Mouse (Mus musculus): ENCODE results near the gene Map2k6. TPM values are rescaled to one million over a fixed set of nuclear protein-coding genes. Genes with fewer than 3 reads are reported as not detected.

The Map2k6 gene
- total and polyA plus RNA-seq, 2 experiments = 2.0 to 22.5 TPM

DNA sequence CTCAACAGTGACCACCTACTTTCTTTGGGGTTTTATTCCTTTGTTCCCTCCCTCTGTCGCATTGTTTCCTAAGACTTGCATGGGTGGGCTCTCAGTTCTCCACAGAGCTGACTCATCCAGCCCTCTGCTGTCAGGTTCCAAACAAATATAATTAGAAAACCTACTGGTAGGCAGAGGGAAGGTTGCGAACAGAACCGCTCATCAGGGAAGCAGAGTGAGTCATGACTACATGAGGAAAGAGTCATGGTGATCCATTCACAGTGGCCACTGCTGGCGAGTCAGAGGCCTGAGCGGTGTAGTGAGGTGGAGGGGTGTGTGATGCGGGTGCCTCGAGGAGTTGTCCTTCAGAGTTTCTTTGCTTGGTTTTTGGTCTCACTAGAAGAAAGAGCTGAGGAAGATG lies 112.5 kb downstream of the Map2k6 start:
- no peak for DNase-seq (ENCODE audit: extremely low read depth, low read depth, low spot score)
- no peak overlapping the region for H3K9ac ChIP-seq (ENCODE audit: low read depth, low read length)
- H3K4me1 ChIP-seq (ENCODE audit: control insufficient read depth, insufficient read depth, low read length) = no peaks in the 10 kb centered on the region
- no peaks in the 10 kb centered on the region for H3K27me3 ChIP-seq (ENCODE audit: control insufficient read depth, insufficient read depth, low read length)
- H3K36me3 ChIP-seq (ENCODE audit: control insufficient read depth, insufficient read depth, low read length) = peaks cover 48% of the 10 kb centered on the region
- no peak overlapping the region for H3K27ac ChIP-seq (replicated peaks; ENCODE audit: insufficient read depth, low read depth, low read length)
- 99% methylated on average over 7 of the region's 7 CpGs for WGBS
- H3K79me2 ChIP-seq (ENCODE audit: control insufficient read depth, insufficient read depth, low read length) = no peaks in the 10 kb centered on the region
- TF ChIP-seq CTCF (IDR thresholded peaks at IDR 0.05; ENCODE audit: low read depth, low read length) (no peak), POLR2A (IDR thresholded peaks at IDR 0.05; ENCODE audit: extremely low read depth, insufficient read depth, low read length) (no peak)
- no peak overlapping the region for H3K4me3 ChIP-seq (ENCODE audit: insufficient read depth, low read depth, low read length)

DNA sequence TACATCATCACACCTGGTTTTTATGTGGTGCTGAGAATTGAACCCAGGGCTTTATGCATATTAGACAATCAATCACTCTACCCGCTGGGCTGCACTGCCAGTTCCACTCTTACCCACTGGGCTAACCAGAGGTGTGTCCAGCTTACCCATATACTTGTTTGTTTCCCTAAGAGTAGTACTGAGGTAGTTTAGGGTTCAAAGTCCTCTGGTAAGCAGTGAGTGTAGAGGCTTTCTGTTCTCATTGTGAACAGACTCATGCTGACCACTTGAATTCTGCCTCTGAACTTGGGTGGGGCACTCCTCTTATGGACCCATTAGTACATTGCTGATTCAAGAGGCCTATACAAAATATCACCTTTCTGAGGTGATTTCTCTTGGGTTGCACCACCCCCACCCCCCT lies 119.7 kb downstream of the Map2k6 start:
- Histone ChIP-seq H3K9ac (ENCODE audit: low read depth, low read length) (no peak overlapping the region), H3K27me3 (ENCODE audit: control insufficient read depth, insufficient read depth, low read length) (no peaks in the 10 kb centered on the region), H3K4me3 (ENCODE audit: insufficient read depth, low read depth, low read length) (no peak overlapping the region), H3K36me3 (ENCODE audit: control insufficient read depth, insufficient read depth, low read length) (peaks cover 18% of the 10 kb centered on the region), H3K79me2 (ENCODE audit: control insufficient read depth, insufficient read depth, low read length) (no peaks in the 10 kb centered on the region), H3K27ac (replicated peaks; ENCODE audit: insufficient read depth, low read depth, low read length) (no peak overlapping the region), H3K4me1 (ENCODE audit: control insufficient read depth, insufficient read depth, low read length) (no peaks in the 10 kb centered on the region)
- no peak for TF ChIP-seq POLR2A (IDR thresholded peaks at IDR 0.05; ENCODE audit: extremely low read depth, insufficient read depth, low read length)
- TF ChIP-seq CTCF (IDR thresholded peaks at IDR 0.05; ENCODE audit: low read depth, low read length) = no peak
- DNase-seq (ENCODE audit: extremely low read depth, low read depth, low spot score) = no peak
- WGBS = 97% methylated on average over 1 of the region's 1 CpGs

DNA sequence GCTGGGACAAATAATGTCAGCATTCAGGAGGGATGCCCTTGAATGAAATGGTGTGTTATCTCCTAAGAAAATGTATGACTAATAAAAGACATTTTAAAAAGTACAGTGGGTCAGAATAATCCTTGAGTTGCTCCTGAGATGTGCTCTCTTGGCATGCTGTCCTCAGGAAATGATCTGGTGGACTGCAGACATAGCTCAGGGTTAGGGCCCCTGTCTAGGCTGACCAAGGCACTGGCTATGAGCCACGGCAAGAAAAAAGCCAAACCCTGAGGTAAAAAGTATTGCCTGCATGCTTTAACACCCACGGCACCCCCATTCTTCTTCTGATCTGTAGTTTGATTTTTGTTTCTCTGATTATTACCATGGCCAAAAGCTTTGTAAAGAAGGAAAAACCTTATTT lies 124.0 kb downstream of the Map2k6 start:
- H3K4me3 ChIP-seq (ENCODE audit: insufficient read depth, low read depth, low read length) = no peak overlapping the region
- no peak for DNase-seq (ENCODE audit: extremely low read depth, low read depth, low spot score)
- peaks cover 3% of the 10 kb centered on the region for H3K36me3 ChIP-seq (ENCODE audit: control insufficient read depth, insufficient read depth, low read length)
- H3K79me2 ChIP-seq (ENCODE audit: control insufficient read depth, insufficient read depth, low read length) = no peaks in the 10 kb centered on the region
- 78% methylated on average over 2 of the region's 2 CpGs for WGBS
- no peak overlapping the region for H3K9ac ChIP-seq (ENCODE audit: low read depth, low read length)
- no peaks in the 10 kb centered on the region for H3K4me1 ChIP-seq (ENCODE audit: control insufficient read depth, insufficient read depth, low read length)
- H3K27me3 ChIP-seq (ENCODE audit: control insufficient read depth, insufficient read depth, low read length) = no peaks in the 10 kb centered on the region
- TF ChIP-seq CTCF (IDR thresholded peaks at IDR 0.05; ENCODE audit: low read depth, low read length) (no peak), POLR2A (IDR thresholded peaks at IDR 0.05; ENCODE audit: extremely low read depth, insufficient read depth, low read length) (no peak)
- H3K27ac ChIP-seq (replicated peaks; ENCODE audit: insufficient read depth, low read depth, low read length) = no peak overlapping the region

DNA sequence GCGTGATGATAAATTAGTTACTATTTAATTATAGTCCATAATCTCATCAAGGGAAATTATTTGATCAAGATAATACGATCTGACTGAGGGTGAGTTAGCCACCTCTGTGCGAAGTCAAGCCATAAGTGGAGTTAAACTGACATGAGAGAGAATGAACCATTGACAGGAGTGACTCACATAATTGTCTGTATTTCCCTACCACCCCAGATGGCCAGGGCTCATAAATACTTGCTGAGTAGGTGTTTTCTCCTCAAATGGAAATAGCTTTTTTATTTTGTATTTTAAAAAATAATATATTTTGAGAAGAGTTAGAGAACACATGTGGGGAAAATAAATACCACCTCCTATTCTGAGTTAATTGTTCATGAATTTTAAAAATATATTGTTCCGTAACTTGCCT lies 127.2 kb downstream of the Map2k6 start:
- no peak for DNase-seq (ENCODE audit: extremely low read depth, low read depth, low spot score)
- H3K36me3 ChIP-seq (ENCODE audit: control insufficient read depth, insufficient read depth, low read length) = no peaks in the 10 kb centered on the region
- H3K27ac ChIP-seq (replicated peaks; ENCODE audit: insufficient read depth, low read depth, low read length) = no peak overlapping the region
- H3K4me3 ChIP-seq (ENCODE audit: insufficient read depth, low read depth, low read length) = no peak overlapping the region
- WGBS = 96% methylated on average over 4 of the region's 4 CpGs
- H3K9ac ChIP-seq (ENCODE audit: low read depth, low read length) = no peak overlapping the region
- H3K79me2 ChIP-seq (ENCODE audit: control insufficient read depth, insufficient read depth, low read length) = no peaks in the 10 kb centered on the region
- H3K27me3 ChIP-seq (ENCODE audit: control insufficient read depth, insufficient read depth, low read length) = no peaks in the 10 kb centered on the region
- no peaks in the 10 kb centered on the region for H3K4me1 ChIP-seq (ENCODE audit: control insufficient read depth, insufficient read depth, low read length)
- TF ChIP-seq POLR2A (IDR thresholded peaks at IDR 0.05; ENCODE audit: extremely low read depth, insufficient read depth, low read length) (no peak), CTCF (IDR thresholded peaks at IDR 0.05; ENCODE audit: low read depth, low read length) (no peak)

DNA sequence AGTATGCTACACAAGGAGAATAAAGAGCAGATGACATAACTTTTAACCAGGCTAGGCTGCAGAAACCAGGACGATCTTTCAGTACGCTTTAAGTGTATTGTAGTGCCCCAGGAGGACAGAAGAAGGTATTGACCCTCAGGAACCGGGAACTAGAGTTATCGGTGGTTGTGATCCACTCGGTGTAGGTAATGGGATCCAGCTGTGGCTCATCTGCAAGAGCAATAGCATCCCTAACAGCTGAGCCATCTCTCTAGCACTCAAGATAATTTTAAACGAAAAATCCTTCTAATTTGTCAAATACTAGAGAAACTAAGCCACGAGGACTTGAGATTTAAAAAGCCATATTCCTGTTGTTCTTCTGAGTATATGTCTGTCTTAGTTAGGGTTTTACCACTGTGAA lies 132.2 kb downstream of the Map2k6 start:
- H3K9ac ChIP-seq (ENCODE audit: low read depth, low read length) = no peak overlapping the region
- no peak for TF ChIP-seq POLR2A (IDR thresholded peaks at IDR 0.05; ENCODE audit: extremely low read depth, insufficient read depth, low read length)
- H3K4me3 ChIP-seq (ENCODE audit: insufficient read depth, low read depth, low read length) = no peak overlapping the region
- WGBS = 78% methylated on average over 7 of the region's 7 CpGs
- H3K27me3 ChIP-seq (ENCODE audit: control insufficient read depth, insufficient read depth, low read length) = no peaks in the 10 kb centered on the region
- H3K36me3 ChIP-seq (ENCODE audit: control insufficient read depth, insufficient read depth, low read length) = no peaks in the 10 kb centered on the region
- H3K79me2 ChIP-seq (ENCODE audit: control insufficient read depth, insufficient read depth, low read length) = no peaks in the 10 kb centered on the region
- DNase-seq (ENCODE audit: extremely low read depth, low read depth, low spot score) = no peak
- H3K27ac ChIP-seq (replicated peaks; ENCODE audit: insufficient read depth, low read depth, low read length) = no peak overlapping the region
- H3K4me1 ChIP-seq (ENCODE audit: control insufficient read depth, insufficient read depth, low read length) = no peaks in the 10 kb centered on the region

DNA sequence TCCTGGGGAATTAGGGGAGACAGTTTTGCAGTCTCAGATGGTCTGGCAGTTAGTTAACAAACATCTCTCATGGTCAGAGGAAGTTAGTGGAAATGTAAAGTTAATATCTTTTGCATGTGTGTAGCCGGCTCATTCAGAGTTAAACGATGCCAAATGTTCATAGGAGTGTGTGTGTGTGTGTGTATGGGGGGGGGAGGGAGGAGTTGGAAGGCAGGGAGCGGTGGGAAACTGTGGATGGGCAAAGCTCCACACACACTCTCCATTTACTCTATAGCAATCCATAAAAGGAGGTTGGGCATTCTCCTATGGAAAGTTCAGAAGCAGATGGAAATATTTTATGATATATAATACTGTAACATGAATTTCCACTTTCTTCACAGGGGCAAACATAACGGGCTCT lies 135.9 kb downstream of the Map2k6 start:
- H3K4me1 ChIP-seq (ENCODE audit: control insufficient read depth, insufficient read depth, low read length) = no peaks in the 10 kb centered on the region; the same call in 1 of the 2 replicates
- 77% methylated on average over 4 of the region's 4 CpGs for WGBS
- H3K9ac ChIP-seq (ENCODE audit: low read depth, low read length) = no peak overlapping the region
- no peak overlapping the region for H3K4me3 ChIP-seq (ENCODE audit: insufficient read depth, low read depth, low read length)
- no peaks in the 10 kb centered on the region for H3K27me3 ChIP-seq (ENCODE audit: control insufficient read depth, insufficient read depth, low read length)
- no peak for DNase-seq (ENCODE audit: extremely low read depth, low read depth, low spot score)
- no peak overlapping the region for H3K27ac ChIP-seq (replicated peaks; ENCODE audit: insufficient read depth, low read depth, low read length)
- H3K79me2 ChIP-seq (ENCODE audit: control insufficient read depth, insufficient read depth, low read length) = no peaks in the 10 kb centered on the region
- TF ChIP-seq POLR2A (IDR thresholded peaks at IDR 0.05; ENCODE audit: extremely low read depth, insufficient read depth, low read length) (no peak), CTCF (IDR thresholded peaks at IDR 0.05; ENCODE audit: low read depth, low read length) (no peak)
- no peaks in the 10 kb centered on the region for H3K36me3 ChIP-seq (ENCODE audit: control insufficient read depth, insufficient read depth, low read length)

All from liver, adult 2 months (tissue).